ENCODE assay signal across 9 mouse cellular contexts in genomic region chr4:138859245-138859644, GRCm38 (mm10). TPM values are rescaled to one million over a fixed set of nuclear protein-coding genes. Genes with fewer than 3 reads are reported as not detected.
DNase-seq lines count a peak whose midpoint lies in the region; ATAC-seq and TF ChIP-seq lines count a peak whose summit lies in the region.
"Had no signal": no experiment of that assay in that cellular context is flagged by ENCODE, and none has a peak within 500 bp of the region (broad histone marks: within the 10 kb centered on the region; RNA-seq: fewer than 3 reads in every experiment).

No protein-coding gene starts in this region.

- DNase-seq in left cerebral cortex, adult 2 months (ENCODE audit: extremely low spot score in 1 of 2, low spot score in 2 of 2) = no peak
- DNase-seq in left cerebral cortex, adult 9 months (ENCODE audit: low spot score in 2 of 2) = no peak
- peak; percentile 16 for DNase-seq in c-Kit-positive CD71-positive TER-119-negative erythroid progenitor cells, embryonic 14.5 days (ENCODE audit: low read depth)
- peak; percentile 80 for DNase-seq in forebrain, embryonic 14.5 days (ENCODE audit: low spot score)
- DNase-seq in liver, embryonic 14.5 days (ENCODE audit: low read depth in 3 of 3, low spot score in 3 of 3) = peak in 1 of 3 experiments; percentile 9
- no peak for DNase-seq in ovary, postnatal 14 days (ENCODE audit: low spot score)
- no peak for DNase-seq in frontal cortex, adult 2 months (ENCODE audit: extremely low spot score in 1 of 2, low spot score in 1 of 2)
- DNase-seq in left cerebral cortex, postnatal 25 days (ENCODE audit: low spot score in 2 of 2) = no peak

- H3K36me3 ChIP-seq in forebrain, embryonic 14.5 days (ENCODE audit: control insufficient read depth, insufficient read depth, low read length) = no peaks in the 10 kb centered on the region
- H3K36me3 ChIP-seq in liver, embryonic 14.5 days (replicated peaks; ENCODE audit: control insufficient read depth, insufficient read depth, low read depth) = no peaks in the 10 kb centered on the region

- intact Hi-C loops in left cerebral cortex, adult 2 months (cut with DNase I) = no loop called here
- intact Hi-C loops in left cerebral cortex, postnatal 25 days (cut with DNase I) = loop anchor here (10.0 kb wide), 1 partner anchor 534 kb away; the partner anchor contains the start of gene Pink1

- peak; percentile 30 for TF ChIP-seq CTCF in left cerebral cortex, adult 2 months (IDR thresholded peaks at IDR 0.05)
- peak; percentile 54 for TF ChIP-seq CTCF in liver, embryonic 14.5 days (IDR thresholded peaks at IDR 0.05; ENCODE audit: low read depth)

- peak overlapping the region; percentile 46 for H3K9ac ChIP-seq in forebrain, embryonic 14.5 days (ENCODE audit: low read length)
- no peak overlapping the region for H3K9ac ChIP-seq in liver, embryonic 14.5 days (replicated peaks)

- peak overlapping the region; percentile 50 for H3K4me2 ChIP-seq in forebrain, embryonic 14.5 days (ENCODE audit: low read length)
- no peak overlapping the region for H3K4me2 ChIP-seq in liver, embryonic 14.5 days (ENCODE audit: low read depth)

- WGBS in forebrain, embryonic 14.5 days = 14% methylated on average over 9 of the region's 9 CpGs
- WGBS in liver, embryonic 14.5 days (ENCODE audit: insufficient replicate concordance) = 16% methylated on average over 9 of the region's 9 CpGs

- TF ChIP-seq EP300 in liver, embryonic 14.5 days (IDR thresholded peaks at IDR 0.05; ENCODE audit: low read depth) = no peak

- H3K4me1 ChIP-seq in forebrain, embryonic 14.5 days (ENCODE audit: control insufficient read depth, insufficient read depth, low read length) = no peaks in the 10 kb centered on the region
- H3K4me1 ChIP-seq in liver, embryonic 14.5 days (replicated peaks; ENCODE audit: control insufficient read depth in 2 of 2, insufficient read depth in 2 of 2, low read length in 1 of 2) = no peaks in the 10 kb centered on the region

- H3K27me3 ChIP-seq in forebrain, embryonic 14.5 days (replicated peaks; ENCODE audit: control insufficient read depth, insufficient read depth, low read length) = no peaks in the 10 kb centered on the region
- no peaks in the 10 kb centered on the region for H3K27me3 ChIP-seq in liver, embryonic 14.5 days (ENCODE audit: control insufficient read depth, insufficient read depth, low read length)

- no peaks in the 10 kb centered on the region for H3K9me3 ChIP-seq in forebrain, embryonic 14.5 days (replicated peaks; ENCODE audit: control insufficient read depth, low read length)
- no peaks in the 10 kb centered on the region for H3K9me3 ChIP-seq in liver, embryonic 14.5 days (ENCODE audit: control insufficient read depth, low read length)

- no peak overlapping the region for H3K4me3 ChIP-seq in left cerebral cortex, adult 2 months
- peak overlapping the region; percentile 25 for H3K4me3 ChIP-seq in forebrain, embryonic 14.5 days (ENCODE audit: low read depth, low read length)
- no peak overlapping the region for H3K4me3 ChIP-seq in liver, embryonic 14.5 days (ENCODE audit: insufficient read depth in 1 of 2, low read depth in 2 of 2, low read length in 2 of 2)
- H3K4me3 ChIP-seq: erythroblast, embryonic 14.5 days had no signal

- peak overlapping the region; percentile 36; the same call in 1 of the 2 replicates for H3K27ac ChIP-seq in left cerebral cortex, adult 2 months
- peak overlapping the region; percentile 9; the same call in 1 of the 2 replicates for H3K27ac ChIP-seq in forebrain, embryonic 14.5 days (ENCODE audit: low read depth, low read length)
- no peak overlapping the region for H3K27ac ChIP-seq in liver, embryonic 14.5 days

- peak; percentile 46; the same call in 1 of the 2 replicates for ATAC-seq in forebrain, embryonic 14.5 days
- ATAC-seq in liver, embryonic 14.5 days (ENCODE audit: insufficient read depth) = no peak

RNA-seq across cellular contexts. Expression of gene Pla2g5, which starts 4.0 kb away (rescaled TPM):
- 1 to 10 TPM; 4.5 to 4.7 TPM for total RNA-seq in left cerebral cortex, adult 2 months (2021)
- polyA plus RNA-seq in forebrain, embryonic 14.5 days (2014; fragmentation: Nextera tagmentation; extraction: Ambion mirVana) = 0.67 and 1.0 TPM in 2 replicates
- not detected in 2 replicates for polyA plus RNA-seq in liver, embryonic 14.5 days (2012; rRNA removed)
- polyA plus RNA-seq in liver, embryonic 14.5 days (2014; fragmentation: Nextera tagmentation; extraction: Ambion mirVana) = not detected in 2 replicates
- polyA plus RNA-seq in frontal cortex, adult 2 months (2012; rRNA removed) = 6.4 and 9.2 TPM in 2 replicates
- 1 to 10 TPM; 7.0 to 7.9 TPM for total RNA-seq in left cerebral cortex, postnatal 25 days (2021)
- polyA plus RNA-seq: erythroblast, embryonic 14.5 days had no signal

RNA-seq across cellular contexts. Expression of gene Gm13030, which starts 14.5 kb away (rescaled TPM):
- total RNA-seq in left cerebral cortex, adult 2 months (2021) = not detected
- not detected in 2 replicates for polyA plus RNA-seq in forebrain, embryonic 14.5 days (2014; fragmentation: Nextera tagmentation; extraction: Ambion mirVana)
- not detected in 2 replicates for polyA plus RNA-seq in liver, embryonic 14.5 days (2012; rRNA removed)
- not detected in 2 replicates for polyA plus RNA-seq in liver, embryonic 14.5 days (2014; fragmentation: Nextera tagmentation; extraction: Ambion mirVana)
- not detected in 2 replicates for polyA plus RNA-seq in frontal cortex, adult 2 months (2012; rRNA removed)
- total RNA-seq in left cerebral cortex, postnatal 25 days (2021) = not detected
- polyA plus RNA-seq: erythroblast, embryonic 14.5 days had no signal

RNA-seq across cellular contexts. Expression of gene Pla2g2e, which starts 18.5 kb away (rescaled TPM):
- total RNA-seq in left cerebral cortex, adult 2 months (2021) = not detected
- polyA plus RNA-seq in forebrain, embryonic 14.5 days (2014; fragmentation: Nextera tagmentation; extraction: Ambion mirVana) = not detected in 2 replicates
- not detected in 2 replicates for polyA plus RNA-seq in liver, embryonic 14.5 days (2012; rRNA removed)
- not detected in 2 replicates for polyA plus RNA-seq in liver, embryonic 14.5 days (2014; fragmentation: Nextera tagmentation; extraction: Ambion mirVana)
- polyA plus RNA-seq in frontal cortex, adult 2 months (2012; rRNA removed) = 0.19 TPM in 1 of 2 replicates, not detected in the other
- not detected for total RNA-seq in left cerebral cortex, postnatal 25 days (2021)
- polyA plus RNA-seq: erythroblast, embryonic 14.5 days had no signal

RNA-seq across cellular contexts. Expression of gene Otud3, which starts 54.5 kb away (rescaled TPM):
- total RNA-seq in left cerebral cortex, adult 2 months (2021) = 10 to 100 TPM; 20.3 to 20.4 TPM
- 2.3 and 2.4 TPM in 2 replicates for polyA plus RNA-seq in forebrain, embryonic 14.5 days (2014; fragmentation: Nextera tagmentation; extraction: Ambion mirVana)
- 1.1 and 1.5 TPM in 2 replicates for polyA plus RNA-seq in liver, embryonic 14.5 days (2012; rRNA removed)
- 0.75 and 0.94 TPM in 2 replicates for polyA plus RNA-seq in liver, embryonic 14.5 days (2014; fragmentation: Nextera tagmentation; extraction: Ambion mirVana)
- polyA plus RNA-seq in frontal cortex, adult 2 months (2012; rRNA removed) = 11.3 and 13.3 TPM in 2 replicates
- 10 to 100 TPM; 19.2 to 21.6 TPM for total RNA-seq in left cerebral cortex, postnatal 25 days (2021)

Comparison
In these comparisons a context has a peak if more than half of its experiments do, and no peak if none do; other contexts are left out.
1. DNase-seq: peak in c-Kit-positive CD71-positive TER-119-negative erythroid progenitor cells, embryonic 14.5 days (single experiment) and forebrain, embryonic 14.5 days (single experiment); none in left cerebral cortex, adult 2 months (0 of 2), left cerebral cortex, adult 9 months (0 of 2), ovary, postnatal 14 days (single experiment), frontal cortex, adult 2 months (0 of 2) and left cerebral cortex, postnatal 25 days (0 of 2).